Mouse (Mus musculus) erythroblast, embryonic 14.5 days (primary cell): ENCODE data around the gene Fam228a. TPM values are rescaled to one million over a fixed set of nuclear protein-coding genes. Genes with fewer than 3 reads are reported as not detected.

Experiments used
- H3K27me3 ChIP-seq: 2 replicates; pipeline ENCODE4 v1.6.1; 2012; ENCODE audit warnings: inconsistent platforms; ENCODE audit not compliant: control insufficient read depth
- H3K36me3 ChIP-seq: 2 replicates; pipeline ENCODE4 v1.6.1; 2012; ENCODE audit warnings: mild to moderate bottlenecking, inconsistent platforms; ENCODE audit not compliant: control insufficient read depth
- H3K4me1 ChIP-seq: 2 replicates; pipeline ENCODE4 v1.6.1; 2012; ENCODE audit warnings: inconsistent platforms; ENCODE audit not compliant: control insufficient read depth
- H3K4me3 ChIP-seq: replicated peaks from 2 replicates; pipeline ENCODE3; 2012; ENCODE audit warnings: moderate library complexity, mild to moderate bottlenecking, inconsistent platforms
- H3K9me3 ChIP-seq: 2 replicates; pipeline ENCODE4 v1.6.1; 2012; ENCODE audit warnings: low read length, inconsistent platforms, mixed read lengths; ENCODE audit not compliant: control insufficient read depth
- GATA1 ChIP-seq: IDR thresholded peaks from 2 replicates; pipeline ENCODE4 v1.6.1; 2012; ENCODE audit warnings: low read length, inconsistent platforms, mixed read lengths
- TAL1 ChIP-seq: IDR thresholded peaks from 3 replicates; pipeline ENCODE4 v1.6.1; 2012; ENCODE audit warnings: low read length, inconsistent platforms, mixed read lengths
- polyA plus RNA-seq: library from polyadenylated mRNA; stranded (reverse); fragments of >175 nt; gene quantifications from 2 replicates; pipeline ENCODE4 v1.2.3, GENCODE M21; 2012

The Fam228a gene
- polyA plus RNA-seq, 1 experiment: not detected

DNA sequence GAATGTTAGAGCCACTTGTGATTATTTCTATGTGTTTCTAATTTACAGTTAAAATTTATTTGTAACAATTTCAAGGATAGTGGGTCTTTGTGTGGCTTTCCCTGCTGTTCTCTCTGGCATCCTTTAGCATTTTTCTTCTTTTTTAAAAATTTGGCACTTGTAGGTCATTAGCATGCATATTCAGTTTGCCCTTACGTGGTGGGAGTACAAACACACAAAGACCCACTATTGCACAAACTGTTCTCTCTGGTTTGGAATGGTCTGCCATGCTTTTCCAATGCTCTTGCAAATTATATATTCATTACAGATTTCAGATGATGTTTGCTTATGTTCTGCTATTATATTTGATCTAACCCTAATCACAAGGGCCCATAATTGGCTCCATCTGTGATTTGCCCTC is 61.9 kb downstream of the Fam228a start:
- TF ChIP-seq TAL1 (no peak), GATA1 (no peak)
- Histone ChIP-seq H3K4me1 (peaks cover 29% of the 10 kb centered on the region), H3K4me3 (no peak overlapping the region), H3K36me3 (peaks cover 72% of the 10 kb centered on the region), H3K9me3 (no peaks in the 10 kb centered on the region), H3K27me3 (no peaks in the 10 kb centered on the region)

DNA sequence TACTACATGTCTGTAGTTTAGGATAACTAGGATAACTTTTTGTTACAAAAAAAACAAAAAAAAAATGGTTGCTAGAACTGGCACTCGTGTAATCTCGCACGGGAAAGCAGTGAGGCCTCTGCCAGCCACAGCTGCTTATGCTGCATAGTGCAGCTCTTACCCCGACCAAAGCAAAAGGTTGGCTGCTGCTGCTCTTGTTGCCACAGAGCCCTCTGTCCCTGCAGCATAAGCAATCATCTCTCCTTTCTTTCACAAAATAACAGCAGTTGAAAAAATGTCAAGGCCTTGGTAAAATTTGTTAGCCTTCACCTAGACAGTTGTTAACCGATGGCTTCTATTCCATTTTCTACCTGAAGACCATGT is 72.6 kb downstream of the Fam228a start:
- TF ChIP-seq GATA1 (no peak), TAL1 (no peak)
- Histone ChIP-seq H3K4me3 (no peak overlapping the region), H3K27me3 (no peaks in the 10 kb centered on the region), H3K36me3 (peaks cover 63% of the 10 kb centered on the region), H3K4me1 (no peaks in the 10 kb centered on the region), H3K9me3 (no peaks in the 10 kb centered on the region)

DNA sequence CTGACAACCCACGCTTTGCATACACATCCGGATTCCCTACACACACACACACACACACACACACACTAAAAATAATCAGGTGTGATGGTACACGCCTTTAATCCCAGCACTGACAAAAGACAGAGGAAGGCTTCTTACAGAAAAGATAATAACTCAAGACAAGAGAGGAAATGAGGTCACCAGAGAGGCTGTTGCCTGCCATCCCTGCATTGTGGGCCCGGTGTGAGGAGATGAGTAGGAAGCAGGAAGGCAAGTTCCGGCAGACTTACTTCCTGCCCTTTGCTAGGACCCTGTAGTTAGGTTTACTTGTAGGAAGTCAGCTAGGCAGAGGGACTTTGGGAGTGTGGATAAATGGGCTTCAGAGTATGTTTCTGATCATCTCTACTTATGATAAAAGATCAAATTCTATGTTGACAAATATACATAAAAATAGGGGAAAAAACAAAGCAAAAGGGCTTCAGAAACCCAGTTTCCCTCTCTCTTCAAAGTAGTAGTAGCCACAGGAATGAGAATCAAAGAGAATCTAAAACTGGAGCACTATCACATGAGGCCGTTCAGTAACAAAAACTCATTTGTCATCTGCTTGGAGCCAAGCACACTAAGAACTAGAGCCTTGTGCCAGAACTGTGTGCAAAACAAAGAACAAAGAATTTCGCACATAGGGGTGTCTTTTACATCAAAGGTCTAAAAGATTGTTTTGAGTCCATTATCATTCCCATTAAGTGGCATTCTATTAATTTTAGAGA is 73.1 kb downstream of the Fam228a start:
- no peak overlapping the region for H3K4me3 ChIP-seq
- no peak for TF ChIP-seq TAL1
- no peak for TF ChIP-seq GATA1
- no peaks in the 10 kb centered on the region for H3K4me1 ChIP-seq
- H3K36me3 ChIP-seq: peaks cover 63% of the 10 kb centered on the region
- no peaks in the 10 kb centered on the region for H3K27me3 ChIP-seq
- H3K9me3 ChIP-seq: no peaks in the 10 kb centered on the region

Other genes with a start within 250 kb of the Fam228a start
- 0.70 and 0.84 TPM in 2 replicates for gene Itsn2, start 145.8 kb downstream of the Fam228a start, polyA plus RNA-seq
- not detected in 2 replicates for gene Gm3625, start 145.5 kb downstream of the Fam228a start, polyA plus RNA-seq
- gene Pfn4, start 30.6 kb upstream of the Fam228a start, polyA plus RNA-seq: not detected in 2 replicates
- 0.01 and 0.02 TPM in 2 replicates for gene Fam228b, start 30.8 kb upstream of the Fam228a start, polyA plus RNA-seq
- 0.51 and 0.52 TPM in 2 replicates for gene Sf3b6, start 79.1 kb upstream of the Fam228a start, polyA plus RNA-seq
- 0.04 TPM in 1 of 2 replicates, not detected in the other for gene Fkbp1b, start 103.2 kb upstream of the Fam228a start, polyA plus RNA-seq
- 0.05 and 0.17 TPM in 2 replicates for gene Wdcp, start 104.9 kb upstream of the Fam228a start, polyA plus RNA-seq
- gene Mfsd2b, start 135.9 kb upstream of the Fam228a start, polyA plus RNA-seq: 22.7 and 26.3 TPM in 2 replicates
- gene Ubxn2a, start 169.3 kb upstream of the Fam228a start, polyA plus RNA-seq: 0.87 and 1.5 TPM in 2 replicates
- 0.40 and 0.65 TPM in 2 replicates for gene Atad2b, start 178.9 kb upstream of the Fam228a start, polyA plus RNA-seq